Mouse (Mus musculus) embryonic fibroblast, embryonic 13.5 days (primary cell): ENCODE data around the gene Vmn2r63.

ENCODE experiments used
- CTCF ChIP-seq: IDR thresholded peaks from 2 replicates; pipeline ENCODE4 v1.5.1; 2011; ENCODE audit warnings: mild to moderate bottlenecking, control low read depth, low read length, moderate library complexity, borderline replicate concordance; ENCODE audit not compliant: insufficient read depth
- POLR2A ChIP-seq: IDR thresholded peaks from 2 replicates; pipeline ENCODE4 v1.6.1; 2011; ENCODE audit warnings: low read depth, mild to moderate bottlenecking, control low read depth, low read length, moderate library complexity

- no peak for TF ChIP-seq CTCF
- no peak for TF ChIP-seq POLR2A
Observed at GRCm38 (mm10) chr7:42980739-42981138, 47.1 kb upstream of the Vmn2r63 start.
